Mouse (Mus musculus) cerebellum, adult 2 months (tissue): ENCODE data around the gene Arcn1. TPM values are rescaled to one million over a fixed set of nuclear protein-coding genes. Genes with fewer than 3 reads are reported as not detected.

Experiments
- DNase-seq, 2 experiments: peaks; one replicate each; pipeline ENCODE4 v3.0.0; 2021
- H3K27ac ChIP-seq: fragments of 200-500 bp; 2 replicates; pipeline ENCODE4 v1.5.1; 2012; ENCODE audit warnings: low read length, control low read depth, inconsistent platforms; ENCODE audit not compliant: insufficient read depth
- H3K27me3 ChIP-seq: fragments of 200-500 bp; 2 replicates; pipeline ENCODE4 v1.6.1; 2012; ENCODE audit warnings: inconsistent platforms, mild to moderate bottlenecking, low read length, moderate library complexity; ENCODE audit not compliant: control insufficient read depth, insufficient read depth
- H3K4me1 ChIP-seq: fragments of 200-500 bp; 2 replicates; pipeline ENCODE4 v1.6.1; 2011; ENCODE audit warnings: low read length; ENCODE audit not compliant: control insufficient read depth, insufficient read depth
- H3K4me3 ChIP-seq: fragments of 200-500 bp; replicated peaks from 2 replicates; pipeline ENCODE3; 2011; ENCODE audit warnings: mild to moderate bottlenecking, low read depth, low read length, control low read depth; ENCODE audit not compliant: insufficient read depth
- CTCF ChIP-seq: fragments of 200-500 bp; IDR thresholded peaks from 2 replicates; pipeline ENCODE4 v1.5.1; 2011; ENCODE audit warnings: low read depth, mild to moderate bottlenecking, control low read depth, low read length, moderate library complexity, borderline replicate concordance; ENCODE audit not compliant: insufficient read depth
- POLR2A ChIP-seq: fragments of 200-500 bp; IDR thresholded peaks from 2 replicates; pipeline ENCODE4 v1.6.1; 2011; ENCODE audit warnings: low read length, control low read depth, borderline replicate concordance; ENCODE audit not compliant: insufficient read depth
- WGBS: fragments of 180-500 bp; shearing (Covaris S2); methylation state at CpG from one replicate; pipeline ENCODE4 v1.1.7; 2018; 5-methylcytosine and 5-hydroxymethylcytosine counted together
- polyA plus RNA-seq: library from polyadenylated mRNA; depleted of rRNA; stranded (reverse); fragments of >200 nt; gene quantifications from 2 replicates; pipeline ENCODE4 v1.2.3, GENCODE M21; 2012; rRNA removed

Gene Arcn1
- polyA plus RNA-seq = 61.6 and 61.8 TPM in 2 replicates

DNA sequence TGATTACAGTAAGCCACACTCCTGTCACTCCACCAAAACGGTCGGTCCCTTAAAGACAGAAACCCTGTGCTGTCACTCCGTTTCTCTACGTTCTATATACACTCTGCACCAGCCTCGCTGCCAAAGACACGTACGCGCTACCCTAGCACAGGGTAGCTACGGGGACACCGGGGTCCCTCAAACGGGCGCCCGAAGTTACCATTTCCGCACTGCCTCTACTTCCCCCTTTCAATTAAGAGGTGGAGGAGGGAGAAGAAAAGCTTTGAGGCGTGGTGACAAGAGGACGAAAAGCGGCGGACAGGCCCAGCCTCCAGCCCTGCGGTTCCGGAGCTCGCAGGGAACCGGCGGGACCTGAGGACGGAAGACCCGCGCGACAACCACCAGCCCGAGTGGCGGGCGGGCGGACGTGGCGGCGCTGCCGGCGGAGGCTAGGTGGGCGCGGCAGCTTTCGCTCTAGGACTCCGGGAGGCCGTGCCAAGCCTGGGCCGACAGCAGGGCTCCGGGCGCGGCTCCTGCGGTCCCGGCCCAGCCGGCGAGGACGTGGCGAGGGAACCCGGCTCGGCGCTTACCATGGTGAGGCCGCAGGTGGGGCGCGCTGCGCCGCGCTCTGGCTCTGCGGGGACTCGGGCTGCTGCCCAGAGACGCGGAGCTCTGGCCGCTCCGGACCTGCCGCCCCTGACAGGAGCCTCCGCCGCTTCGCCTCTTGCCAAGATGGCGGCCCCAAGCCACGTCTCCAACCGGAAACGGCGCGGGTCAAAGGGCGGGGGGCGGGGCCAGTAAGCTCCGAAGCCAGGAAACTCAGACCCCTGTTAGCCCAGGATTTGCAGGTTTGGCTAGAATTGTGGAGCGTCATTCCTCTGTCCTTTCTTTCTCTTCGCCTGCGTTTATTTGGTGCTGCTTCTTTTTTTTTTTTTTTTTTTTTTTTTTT lies at the start of gene Arcn1, which contains the start of gene Ift46:
Gene Arcn1, minus strand, starts transcription at position 745 of the 928 bp plus-strand sequence.
Gene Ift46, plus strand, starts transcription at position 808 of the 928 bp plus-strand sequence.
- Histone ChIP-seq H3K4me1 (peaks cover 2% of the 10 kb centered on the region; the same call in 1 of the 2 replicates), H3K27me3 (no peaks in the 10 kb centered on the region), H3K4me3 (peak within 1 kb of the TSS; percentile 64), H3K27ac (peak within 1 kb of the TSS; percentile 88)
- peak; percentile 87 to 90 for DNase-seq
- TF ChIP-seq CTCF = no peak
- TF ChIP-seq POLR2A = peak; percentile 74
- WGBS = under 1% methylated on average over 77 of the region's 82 CpGs

DNA sequence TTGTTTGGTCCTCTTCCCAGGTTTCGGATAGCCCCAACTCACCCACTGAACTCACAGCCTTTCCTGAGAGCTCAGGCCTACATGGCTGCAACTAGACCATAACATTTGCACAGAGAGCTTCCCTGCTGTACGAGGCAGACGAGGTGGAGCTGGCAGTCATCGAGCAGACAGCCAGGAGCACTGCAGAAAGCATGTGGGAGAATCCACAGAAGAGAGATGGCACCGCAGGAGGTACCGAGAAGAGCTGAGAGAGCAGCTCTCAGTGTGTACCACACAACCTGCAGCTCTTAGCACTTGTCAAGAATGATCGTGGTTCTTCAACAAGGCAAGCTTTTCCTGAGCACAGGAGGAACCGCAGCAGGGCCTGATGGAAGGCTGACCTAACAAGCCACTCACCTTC lies 46.5 kb upstream of the Arcn1 start:
- Histone ChIP-seq H3K4me1 (no peaks in the 10 kb centered on the region), H3K27me3 (no peaks in the 10 kb centered on the region), H3K4me3 (no peak overlapping the region), H3K27ac (no peak overlapping the region)
- TF ChIP-seq POLR2A (no peak), CTCF (no peak)
- 73% methylated on average over 8 of the region's 8 CpGs for WGBS
- DNase-seq = no peak

DNA sequence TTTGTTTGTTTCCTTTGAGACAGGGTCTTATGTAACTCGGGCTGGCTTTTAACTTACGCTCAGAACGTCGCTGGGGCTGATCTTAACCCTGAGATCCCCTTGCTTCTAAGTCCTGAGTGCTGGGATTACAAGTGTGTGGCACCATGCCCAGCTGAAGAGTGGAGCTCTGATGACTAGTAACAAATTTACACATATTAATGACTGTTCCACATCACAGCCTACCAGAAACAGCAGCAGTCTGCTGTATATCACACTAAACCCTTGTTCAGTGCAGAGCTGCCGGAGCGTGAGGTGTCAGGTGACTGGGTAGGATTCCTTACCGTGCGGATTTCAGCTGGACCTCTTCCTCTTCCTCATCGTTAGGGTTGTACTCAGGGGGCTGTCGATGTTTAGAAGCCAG lies 42.7 kb upstream of the Arcn1 start:
- no peak for DNase-seq
- no peaks in the 10 kb centered on the region for H3K27me3 ChIP-seq
- no peak overlapping the region for H3K27ac ChIP-seq
- TF ChIP-seq POLR2A (no peak), CTCF (no peak)
- no peak overlapping the region for H3K4me3 ChIP-seq
- 94% methylated on average over 10 of the region's 10 CpGs for WGBS
- no peaks in the 10 kb centered on the region for H3K4me1 ChIP-seq

DNA sequence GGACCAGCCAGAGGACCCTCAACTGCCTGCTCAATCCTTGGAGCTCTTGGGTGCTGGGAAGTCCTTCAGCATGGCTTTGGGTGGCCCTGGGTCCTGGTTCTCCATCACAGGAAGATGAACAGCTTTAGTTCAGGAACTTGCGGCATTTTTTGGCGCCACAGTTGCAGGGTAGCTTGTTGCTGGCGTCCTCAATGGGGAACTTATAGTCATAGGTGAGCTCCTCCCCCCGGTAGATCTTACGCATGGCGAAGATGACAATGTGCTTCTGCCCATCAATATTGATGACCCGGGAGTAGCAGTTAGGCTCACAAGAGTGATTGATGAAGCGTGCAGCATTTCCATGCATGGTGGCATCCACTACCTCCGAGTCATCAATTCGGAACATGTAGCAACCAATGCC lies 40.1 kb upstream of the Arcn1 start:
- 92% methylated on average over 10 of the region's 10 CpGs for WGBS
- H3K4me3 ChIP-seq = no peak overlapping the region
- H3K27ac ChIP-seq = no peak overlapping the region
- no peaks in the 10 kb centered on the region for H3K4me1 ChIP-seq
- H3K27me3 ChIP-seq = no peaks in the 10 kb centered on the region
- DNase-seq = no peak
- TF ChIP-seq CTCF = no peak
- no peak for TF ChIP-seq POLR2A

DNA sequence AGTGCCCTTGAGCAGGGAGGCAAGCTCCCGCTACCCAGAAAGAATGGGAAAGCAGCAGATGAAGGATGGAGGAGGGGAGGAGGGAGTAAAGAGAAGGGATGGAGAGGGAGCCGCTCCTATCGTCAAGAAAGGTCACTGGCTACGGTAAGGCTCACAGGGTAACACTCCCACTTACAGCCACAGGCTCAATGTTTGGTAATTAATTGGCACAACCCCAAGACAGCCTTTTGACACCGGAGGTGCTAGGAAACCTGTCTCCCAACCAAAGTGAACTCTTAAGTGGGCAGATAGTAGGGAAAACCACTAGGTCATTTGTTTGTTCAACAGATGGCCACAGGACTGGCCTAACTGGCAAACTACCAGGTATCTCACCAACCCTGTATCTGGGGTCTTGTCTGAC lies 39.5 kb upstream of the Arcn1 start:
- Histone ChIP-seq H3K4me3 (no peak overlapping the region), H3K4me1 (no peaks in the 10 kb centered on the region), H3K27me3 (no peaks in the 10 kb centered on the region), H3K27ac (no peak overlapping the region)
- TF ChIP-seq CTCF = no peak
- no peak for TF ChIP-seq POLR2A
- no peak for DNase-seq
- WGBS = 61% methylated on average over 5 of the region's 5 CpGs

DNA sequence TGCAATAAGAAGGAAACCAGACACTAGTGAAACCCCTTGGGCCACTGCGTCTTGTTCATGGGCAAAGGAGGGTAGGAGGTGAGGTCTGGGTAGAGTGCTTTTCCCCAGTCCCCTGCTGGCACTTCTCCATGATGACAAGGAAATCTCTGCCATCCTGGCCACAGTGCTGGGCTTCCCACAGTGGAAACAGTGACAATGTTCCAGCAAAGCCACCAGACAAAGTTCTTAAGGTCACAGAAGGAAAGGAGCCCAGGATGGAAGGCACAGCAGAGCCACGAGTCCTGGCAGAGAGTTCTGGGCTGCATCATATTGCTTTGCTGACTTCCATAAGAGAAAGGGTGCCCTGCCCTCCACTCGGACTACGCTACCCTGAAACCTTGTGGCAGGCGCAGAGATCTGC lies 37.9 kb upstream of the Arcn1 start:
- Histone ChIP-seq H3K27me3 (no peaks in the 10 kb centered on the region), H3K4me3 (no peak overlapping the region)
- 71% methylated on average over 5 of the region's 5 CpGs for WGBS

DNA sequence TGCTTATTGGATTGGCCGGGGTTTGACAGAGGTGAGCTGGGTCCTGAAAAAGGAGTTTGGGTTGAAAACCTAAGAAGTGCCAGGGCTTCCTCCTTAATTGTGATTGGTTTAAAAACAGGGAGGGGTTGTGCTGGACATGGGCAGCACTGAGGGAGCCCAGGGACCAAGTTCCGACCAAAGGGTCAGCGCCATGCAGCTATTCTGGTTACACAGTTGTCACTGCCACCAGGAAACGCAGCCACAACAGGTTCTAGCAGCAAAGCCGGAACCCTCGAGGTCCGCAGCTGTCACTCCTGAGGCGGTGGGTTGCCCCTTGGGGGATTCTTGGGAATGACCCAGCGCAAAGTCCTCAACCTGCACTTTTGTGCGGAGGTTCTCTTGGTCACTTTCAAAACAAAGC lies 37.0 kb upstream of the Arcn1 start:
- no peak overlapping the region for H3K27ac ChIP-seq
- H3K27me3 ChIP-seq = no peaks in the 10 kb centered on the region
- 71% methylated on average over 10 of the region's 10 CpGs for WGBS
- no peak for DNase-seq
- H3K4me3 ChIP-seq = no peak overlapping the region
- H3K4me1 ChIP-seq = no peaks in the 10 kb centered on the region
- TF ChIP-seq CTCF (no peak), POLR2A (no peak)

More for the DNA sequence above, 37.9 kb upstream of the Arcn1 start:
- TF ChIP-seq CTCF = no peak
- no peak for TF ChIP-seq POLR2A
- Histone ChIP-seq H3K27ac (no peak overlapping the region), H3K4me1 (no peaks in the 10 kb centered on the region)
- no peak for DNase-seq
